Mouse (Mus musculus): ENCODE results near the gene Fgb.

GRCm38 (mm10) chr3:83049680-83050079 is at the start of gene Fgb:
- no peak for TF ChIP-seq CTCF (conservative IDR thresholded peaks at IDR 0.05; ENCODE audit: insufficient read depth, insufficient read length, low read depth, low read length)
- TF ChIP-seq POLR2A (IDR thresholded peaks at IDR 0.05; ENCODE audit: low read depth, low read length): no peak

All from kidney, adult 2 months (tissue).